Mouse (Mus musculus): Measurements from ENCODE around the gene Gm47289.

The Gm47289 gene

DNA sequence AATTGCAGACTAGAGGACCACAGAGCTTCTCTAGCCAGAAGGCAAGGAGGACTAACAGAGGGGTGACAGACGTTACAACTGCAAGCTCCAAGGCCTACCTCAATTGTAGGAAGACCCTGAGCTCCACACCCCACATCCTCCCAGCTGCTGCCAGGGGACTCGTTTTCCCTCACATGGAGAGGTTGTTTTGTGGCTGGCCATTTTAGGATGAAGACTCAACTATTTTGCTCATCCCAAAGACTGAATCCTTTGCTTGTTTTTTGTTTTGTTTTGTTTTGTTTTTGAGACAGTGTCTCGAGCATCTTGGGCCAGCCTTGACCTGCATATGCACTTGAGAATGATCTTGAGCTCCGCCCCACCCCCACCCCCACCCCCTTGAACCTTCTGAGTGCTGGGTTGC lies at the start of gene Gm47289:
Gene Gm47289, plus strand, starts transcription at position 301 of the 400 bp plus-strand sequence.
- DNase-seq (ENCODE audit: low read depth) = no peak

DNA sequence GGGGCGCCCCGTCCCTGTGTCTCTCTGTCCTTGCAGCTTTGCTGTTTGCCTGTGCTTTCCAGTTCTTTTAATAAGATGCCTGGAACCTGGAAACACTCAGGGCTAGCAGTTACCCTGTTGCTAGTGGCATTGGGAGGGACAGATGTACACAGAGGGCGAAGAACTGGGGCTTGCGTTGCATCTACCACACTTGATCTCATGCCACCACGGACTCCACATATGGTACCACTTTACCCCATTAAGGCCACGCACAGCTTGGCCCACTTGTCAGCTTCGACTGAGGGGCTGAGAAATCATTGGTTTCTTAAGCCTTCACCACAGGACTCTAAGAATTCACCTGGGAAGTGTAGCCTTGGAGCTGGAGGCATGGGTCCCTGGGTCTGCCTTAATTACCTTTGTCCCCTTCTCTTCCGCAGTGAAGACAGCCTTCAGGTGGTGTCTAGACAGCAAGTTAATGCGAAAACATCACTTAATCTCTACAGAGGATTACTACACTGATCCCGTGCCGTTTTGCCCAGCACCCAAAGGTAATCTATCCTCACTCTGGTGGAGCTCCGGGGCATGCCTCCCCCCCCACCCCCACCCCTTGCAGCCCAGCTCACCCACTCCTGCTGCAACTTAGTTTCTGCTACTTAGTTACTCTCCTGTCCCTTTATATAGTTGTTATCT lies 49.1 kb upstream of the Gm47289 start:
- no peak for DNase-seq (ENCODE audit: low read depth)

DNA sequence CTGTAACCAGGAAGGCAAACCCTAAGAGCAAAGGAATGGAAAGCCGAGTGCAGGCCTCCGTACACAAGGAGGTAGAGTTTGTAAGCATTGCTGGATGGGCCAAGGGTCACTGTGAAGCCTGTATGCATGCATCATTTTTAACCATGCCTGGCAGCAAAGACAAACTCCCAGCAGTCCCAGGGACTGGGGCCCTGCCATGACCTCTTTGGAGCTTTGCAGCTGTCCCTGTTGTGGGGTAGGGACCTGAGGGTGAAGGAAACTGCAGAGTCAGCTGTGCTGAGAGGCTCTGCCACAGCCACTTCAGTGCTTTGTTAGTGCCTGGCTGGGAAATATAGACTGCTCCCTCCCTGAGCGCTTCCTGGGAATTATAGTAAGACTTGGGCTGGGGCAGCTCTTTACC lies 48.3 kb upstream of the Gm47289 start:
- no peak for DNase-seq (ENCODE audit: low read depth)

DNA sequence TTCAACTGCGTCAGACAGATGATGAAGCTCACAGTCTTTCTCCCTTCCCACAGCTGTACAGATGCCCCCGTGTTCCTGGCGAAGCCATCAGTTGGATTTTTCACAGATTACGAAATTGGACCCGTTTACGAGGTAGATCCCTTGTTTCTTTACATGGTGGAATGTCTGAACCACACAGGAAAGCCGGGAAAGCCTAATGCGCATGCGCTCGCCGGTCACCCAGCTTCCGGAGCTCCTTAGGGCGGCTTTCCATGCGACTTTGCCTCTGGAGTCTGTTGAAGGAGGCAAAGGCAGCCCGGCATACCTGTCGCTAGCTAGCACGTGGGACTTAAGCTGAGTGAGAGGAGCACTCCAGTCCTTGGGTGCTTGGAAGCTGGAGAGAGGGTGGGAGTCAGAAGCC lies 44.0 kb upstream of the Gm47289 start:
- no peak for DNase-seq (ENCODE audit: low read depth)

DNA sequence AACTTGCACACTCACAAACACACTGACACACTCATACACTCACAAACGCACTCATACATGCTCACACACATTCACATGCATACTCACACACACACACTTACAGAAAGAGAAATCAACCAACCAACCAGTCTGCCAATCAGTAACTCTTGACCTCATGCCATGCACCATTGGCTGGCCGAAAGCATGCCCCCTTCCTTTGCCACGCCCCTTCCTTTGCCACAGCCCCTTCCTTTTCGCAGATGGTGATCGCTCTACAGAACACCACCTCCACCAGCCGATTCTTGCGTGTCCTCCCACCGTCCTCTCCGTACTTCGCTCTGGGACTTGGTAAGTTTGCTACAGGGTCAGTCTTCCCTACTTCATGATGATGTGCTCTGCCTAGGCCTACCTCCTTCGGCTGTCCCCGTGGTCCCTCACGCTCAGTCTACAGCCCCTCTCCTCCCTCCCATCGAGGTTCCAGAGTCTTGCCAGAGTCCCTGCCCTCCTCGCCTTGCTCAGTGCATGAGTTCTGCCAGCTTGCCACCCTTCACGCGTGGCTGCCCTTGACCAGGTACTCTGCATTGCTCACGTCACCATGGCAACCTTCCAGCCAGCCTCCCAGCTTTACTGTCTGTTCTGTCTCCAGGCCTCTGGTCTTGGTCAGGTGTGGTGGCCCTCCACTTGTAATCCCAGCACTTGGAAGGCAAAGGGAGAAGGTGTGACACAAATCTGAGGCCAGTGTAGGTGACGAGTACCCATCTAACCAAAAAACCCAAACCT lies 39.4 kb upstream of the Gm47289 start:
- DNase-seq (ENCODE audit: low read depth) = no peak

DNA sequence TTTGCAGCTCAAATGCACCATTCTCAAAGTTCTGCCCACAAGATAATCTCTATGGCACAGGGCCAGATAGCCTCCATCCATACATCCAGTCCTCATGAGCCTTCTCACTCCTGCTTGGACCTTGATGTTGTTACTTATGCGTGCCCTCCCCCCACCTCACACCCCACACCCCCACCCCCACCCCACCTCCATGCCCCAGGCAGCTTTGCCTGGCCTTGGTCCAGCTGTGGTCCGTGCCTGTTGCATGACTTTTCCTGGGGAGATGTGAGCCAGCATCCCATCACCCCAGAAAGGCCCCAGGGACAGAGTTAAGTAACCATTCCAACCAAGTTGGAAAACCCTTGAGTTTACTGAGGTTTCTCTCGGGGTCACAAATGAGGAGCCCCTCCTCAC lies 38.8 kb upstream of the Gm47289 start:
- DNase-seq (ENCODE audit: low read depth) = no peak

DNA sequence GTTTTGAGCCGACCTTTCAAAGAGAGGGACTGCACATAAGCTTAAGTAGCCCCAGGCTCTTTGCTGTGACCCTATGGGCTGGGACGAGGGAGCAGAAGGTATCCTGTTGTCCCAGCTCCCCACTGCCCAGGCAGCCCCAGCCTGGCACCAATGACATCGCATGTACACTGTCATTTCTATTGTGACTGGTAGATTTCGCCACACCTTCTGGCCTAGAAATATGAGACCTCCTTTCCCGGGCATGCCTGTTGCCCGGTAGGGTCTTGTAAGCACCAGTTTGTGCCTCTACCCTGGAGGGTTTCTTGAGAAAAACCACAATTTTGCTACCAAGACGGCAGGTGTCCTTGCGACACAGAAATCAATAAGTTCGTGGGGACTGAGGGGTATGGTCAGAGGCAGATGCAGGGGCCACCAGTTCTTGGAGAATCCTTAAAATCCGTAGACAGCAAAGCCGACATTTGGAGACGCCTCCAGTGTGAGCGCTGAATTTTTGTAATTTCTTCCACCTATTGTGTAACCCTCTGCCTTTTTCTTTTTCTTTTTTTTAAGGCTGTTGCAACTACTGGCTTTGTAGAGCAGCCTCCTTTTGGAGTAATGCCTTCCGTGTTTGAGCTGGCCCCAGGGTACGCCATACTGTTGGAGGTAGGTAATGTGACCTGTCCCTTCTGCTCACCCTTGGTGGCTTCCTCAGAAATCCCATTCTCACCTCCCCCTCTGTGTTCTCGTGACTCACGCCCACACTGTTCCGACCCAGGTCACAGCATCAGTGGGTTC lies 36.2 kb upstream of the Gm47289 start:
- DNase-seq (ENCODE audit: low read depth) = no peak

DNA sequence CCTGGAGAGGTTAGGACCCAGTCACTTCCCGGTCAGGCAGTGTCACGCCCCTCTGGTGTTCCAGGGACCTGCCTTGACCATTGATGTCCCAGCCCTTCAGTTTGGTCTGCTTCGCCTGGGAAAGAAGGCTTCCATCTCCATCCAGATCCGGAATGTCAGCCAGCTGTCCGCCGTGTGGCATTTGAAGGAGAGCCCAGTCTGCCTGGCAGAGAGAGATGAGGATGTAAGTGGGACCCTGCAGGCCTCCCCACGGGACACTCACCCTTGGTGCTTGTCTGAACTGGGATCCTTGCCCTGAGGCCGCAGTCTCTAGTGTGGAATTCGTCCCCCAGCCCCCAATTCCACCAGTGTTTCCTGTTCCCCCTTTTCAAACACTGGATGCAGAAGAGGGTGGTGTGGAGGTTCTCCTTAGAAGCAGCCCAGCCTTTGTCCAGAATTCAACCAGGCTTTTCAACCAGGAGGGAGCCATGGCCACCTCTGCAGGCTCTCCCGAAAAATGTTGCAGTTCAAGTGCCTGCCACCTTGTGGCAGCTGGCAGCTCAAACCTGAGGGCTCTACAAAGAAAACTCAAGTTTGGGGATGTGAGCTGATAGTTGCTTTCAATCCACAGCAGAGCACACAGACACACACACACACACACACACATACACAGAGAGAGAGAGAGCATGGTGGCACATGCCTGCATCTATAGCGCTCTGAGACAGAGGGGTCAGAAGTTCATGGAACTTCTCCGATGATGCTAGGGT lies 30.4 kb upstream of the Gm47289 start:
- no peak for DNase-seq (ENCODE audit: low read depth)

DNA sequence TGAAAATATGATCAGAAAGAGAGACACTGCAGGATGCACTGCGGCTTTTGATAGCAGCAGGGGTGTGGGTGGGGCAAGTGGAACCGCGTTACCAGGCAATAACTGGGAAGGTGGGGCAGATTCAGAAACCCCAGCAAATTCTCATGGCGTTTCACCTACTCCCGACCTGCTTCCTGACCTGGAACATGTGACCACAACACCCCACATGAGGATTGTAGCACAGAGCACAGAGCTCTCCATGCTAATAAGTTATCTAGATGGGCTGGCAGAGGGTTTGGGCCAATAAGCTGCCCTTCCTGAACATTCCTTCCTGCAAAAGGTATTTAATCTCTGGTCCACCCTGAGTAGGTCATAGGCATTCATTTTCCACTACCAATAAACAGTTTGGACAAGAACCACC lies 28.3 kb upstream of the Gm47289 start:
- DNase-seq (ENCODE audit: low read depth) = no peak

DNA sequence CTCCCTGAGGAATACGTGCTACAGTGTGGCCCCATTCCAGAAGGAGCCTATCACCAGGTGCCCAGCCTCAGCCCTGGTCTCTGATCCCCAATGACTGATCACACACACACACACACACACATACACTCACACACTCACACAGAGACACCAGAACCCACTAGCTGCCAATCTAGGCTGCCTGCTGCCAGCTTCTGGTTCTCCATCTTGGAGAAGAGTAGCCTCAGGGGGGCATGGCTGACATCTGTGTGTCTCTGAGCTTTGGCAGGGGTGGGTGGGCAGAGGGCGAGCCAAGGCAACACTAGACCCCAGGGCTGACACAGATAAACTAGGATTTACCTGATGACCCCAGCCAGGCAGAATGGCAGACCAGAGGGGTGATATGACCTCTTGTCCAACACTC lies 20.1 kb upstream of the Gm47289 start:
- no peak for DNase-seq (ENCODE audit: low read depth)

DNA sequence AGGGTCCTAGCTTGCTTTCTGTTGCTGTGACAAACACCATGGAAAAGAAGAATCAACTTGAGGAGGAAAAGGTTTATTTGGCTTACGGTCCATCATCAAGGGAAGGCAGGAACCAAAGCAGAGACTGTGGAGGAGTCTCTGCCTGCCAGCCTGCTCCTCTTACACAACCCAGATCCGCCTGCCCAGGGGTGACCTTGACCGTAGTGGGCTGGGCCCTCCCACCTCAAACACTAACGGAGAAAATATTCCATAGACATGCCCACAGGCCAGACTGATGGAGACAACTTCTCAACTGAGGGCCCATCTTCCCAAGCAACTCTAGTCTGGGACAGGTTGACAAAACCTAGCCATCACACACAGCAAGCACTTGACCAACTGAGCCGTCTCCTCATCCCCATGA lies 16.9 kb upstream of the Gm47289 start:
- DNase-seq (ENCODE audit: low read depth) = no peak

DNA sequence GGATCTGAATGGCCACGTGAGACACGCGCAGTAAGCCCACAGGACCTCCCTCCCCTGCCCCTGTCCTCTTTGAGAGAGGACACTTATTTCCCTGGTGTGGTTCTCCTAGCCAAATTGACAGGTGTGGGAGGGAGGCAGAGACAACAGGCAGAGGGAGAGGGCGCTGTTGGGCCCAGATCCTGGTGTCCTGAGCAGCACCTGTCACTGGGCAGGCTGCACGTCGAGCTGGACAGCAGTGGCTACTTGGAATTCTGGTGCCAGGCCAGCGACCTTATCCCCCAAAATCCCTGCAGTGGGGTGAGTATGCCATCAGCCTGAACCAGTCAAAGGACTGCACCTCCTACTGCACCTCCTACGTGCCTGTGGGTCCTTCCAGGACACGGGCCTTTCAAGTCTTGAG lies 15.6 kb upstream of the Gm47289 start:
- DNase-seq (ENCODE audit: low read depth) = no peak

DNA sequence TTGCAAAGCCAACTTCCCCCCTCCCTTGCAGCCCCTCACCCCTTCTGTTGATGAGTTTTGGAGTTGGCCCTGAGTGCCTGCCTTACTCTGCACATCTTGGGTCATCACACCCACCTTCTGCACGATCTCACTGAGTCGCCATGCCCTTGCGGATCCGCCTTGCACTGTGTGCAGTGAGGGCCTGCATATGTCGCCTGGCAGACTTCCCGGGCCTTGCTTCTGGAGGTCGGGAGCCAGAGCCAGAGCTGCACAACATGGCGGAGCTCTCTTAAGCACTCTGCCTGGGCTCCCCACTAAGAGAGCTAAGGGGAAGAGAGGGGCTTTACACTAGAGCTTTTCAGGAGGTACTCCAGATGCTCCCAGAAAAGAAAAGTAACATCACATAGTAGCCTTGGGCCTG lies 14.3 kb upstream of the Gm47289 start:
- DNase-seq (ENCODE audit: low read depth) = no peak

DNA sequence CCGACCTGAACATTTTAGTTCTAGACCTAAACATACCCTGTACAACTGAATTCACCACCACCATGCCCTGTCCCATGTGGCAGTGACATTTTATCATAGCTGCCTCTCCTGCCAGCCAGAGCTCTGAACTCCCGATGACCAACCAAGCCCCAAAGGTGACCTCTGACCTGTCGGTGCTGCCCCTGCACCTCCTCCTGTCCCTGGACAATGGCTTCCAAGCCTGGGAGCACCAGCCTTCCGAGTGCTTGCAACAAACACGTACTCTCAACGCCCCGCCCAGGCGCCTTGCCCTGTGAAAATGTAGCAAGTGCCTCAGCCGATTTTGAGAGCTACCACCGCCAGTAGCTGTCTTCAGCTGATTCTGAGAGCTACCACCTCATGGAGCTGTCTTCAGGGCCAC lies 13.8 kb upstream of the Gm47289 start:
- DNase-seq (ENCODE audit: low read depth) = no peak

DNA sequence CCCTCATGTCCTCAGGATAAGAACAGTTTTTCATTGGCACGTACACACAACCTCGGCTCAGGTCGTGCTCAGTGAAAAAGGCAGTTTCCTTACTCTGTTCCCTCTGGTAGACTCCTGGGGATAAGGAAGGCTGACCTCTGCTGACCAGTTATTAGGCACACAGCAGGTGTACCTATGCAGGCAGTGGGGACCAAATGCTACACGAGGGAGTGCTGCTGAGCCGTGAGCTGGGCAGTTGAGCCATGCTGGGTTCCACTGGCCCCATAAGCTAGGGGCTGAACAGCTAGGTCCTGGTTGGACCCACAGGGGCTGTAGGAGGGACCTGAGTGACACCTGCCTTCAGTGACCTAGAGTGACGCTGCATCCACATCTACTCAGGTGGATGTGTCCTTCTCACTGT lies 13.3 kb upstream of the Gm47289 start:
- DNase-seq (ENCODE audit: low read depth) = no peak

DNA sequence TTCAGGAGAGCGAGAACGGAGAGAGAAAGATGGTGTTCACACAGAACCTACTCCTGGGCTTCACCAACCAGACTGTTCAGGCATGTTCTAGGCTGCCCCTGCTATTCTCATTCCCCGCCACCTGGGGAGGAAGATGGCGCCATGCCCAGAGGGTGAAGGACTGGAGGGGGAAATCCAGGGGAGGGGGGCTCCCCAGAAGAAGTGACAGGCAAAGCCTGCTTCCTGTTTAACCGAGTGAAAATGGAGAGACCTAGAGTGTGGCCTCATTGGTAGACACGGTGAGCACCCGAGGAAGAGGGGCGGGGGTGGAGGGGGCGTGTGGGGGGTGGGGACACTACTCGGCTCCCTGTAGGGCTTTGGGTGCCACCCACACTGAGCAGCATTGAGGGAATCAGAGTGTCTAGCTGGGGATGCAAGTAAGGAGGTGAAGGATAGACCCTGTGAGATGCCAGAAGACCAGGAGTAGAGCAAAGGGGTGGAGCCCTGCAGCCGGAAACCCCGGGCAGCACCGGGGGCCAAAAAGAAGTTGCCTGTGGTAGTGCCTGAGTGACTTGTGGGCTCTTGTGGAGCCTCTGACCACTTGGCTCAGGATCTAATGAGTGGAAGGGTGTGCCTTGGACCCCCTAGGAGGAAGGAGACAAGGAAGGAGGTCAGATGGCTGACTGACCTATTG lies 12.7 kb upstream of the Gm47289 start:
- DNase-seq (ENCODE audit: low read depth) = no peak

DNA sequence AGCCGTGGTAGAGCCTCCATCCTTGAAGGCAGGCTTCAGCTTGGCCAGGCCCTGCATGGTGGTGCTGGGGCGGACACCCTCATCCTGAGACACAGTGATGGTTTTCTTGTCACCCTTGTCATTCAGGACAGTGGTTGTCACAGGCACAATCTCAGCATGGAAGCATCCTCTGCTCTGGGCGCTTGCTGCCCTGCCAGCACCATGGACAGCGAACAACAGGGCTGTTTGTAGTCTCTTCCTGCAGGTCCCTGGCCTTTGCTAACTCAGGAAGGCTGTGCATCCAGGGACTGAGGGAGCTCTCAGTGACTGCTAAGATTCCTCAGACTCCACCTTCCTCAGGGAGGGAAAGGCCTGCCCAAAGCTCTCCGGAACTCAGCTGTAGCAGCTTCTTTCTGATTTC lies 9.4 kb upstream of the Gm47289 start:
- peak; percentile 6 for DNase-seq (ENCODE audit: low read depth)

DNA sequence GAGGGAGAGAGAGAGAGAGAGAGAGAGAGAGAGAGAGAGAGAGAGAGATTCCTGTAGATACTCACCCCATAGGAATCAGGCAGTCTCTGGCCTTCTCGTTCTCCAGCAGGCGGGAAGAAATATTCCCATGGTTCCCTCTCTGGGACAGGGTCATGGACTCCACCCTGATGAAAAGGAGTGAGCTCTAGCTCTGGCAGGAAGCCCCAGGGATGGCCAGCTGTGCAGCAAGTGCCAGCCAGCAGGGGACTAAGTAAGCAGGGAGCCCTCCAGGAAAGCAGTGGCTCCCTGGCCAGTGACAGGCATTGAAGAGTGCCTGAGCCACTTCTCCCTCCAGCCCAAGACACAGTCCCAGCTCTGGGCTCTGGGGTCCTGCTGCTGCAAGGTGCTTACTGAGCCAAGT lies 7.2 kb upstream of the Gm47289 start:
- no peak for DNase-seq (ENCODE audit: low read depth)

DNA sequence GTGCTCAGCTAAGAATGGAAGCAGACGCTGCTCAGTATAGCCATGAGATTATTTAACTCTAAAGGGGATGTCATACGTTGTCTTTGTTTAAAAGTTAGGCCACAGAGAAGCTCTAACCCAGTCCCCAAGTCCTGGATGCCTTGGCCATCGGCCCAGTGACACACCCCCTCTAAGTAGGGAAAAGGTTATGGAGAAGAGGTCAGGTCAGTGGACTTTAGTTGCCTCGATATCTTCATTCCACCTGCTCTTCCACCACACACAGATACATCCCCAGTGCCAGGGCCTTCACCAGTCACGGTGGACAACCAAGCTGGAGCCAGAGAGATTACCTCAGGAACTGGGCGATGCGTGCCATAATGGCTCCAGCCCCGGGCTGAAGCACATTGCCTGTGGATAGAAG lies 3.5 kb upstream of the Gm47289 start:
- DNase-seq (ENCODE audit: low read depth) = no peak

DNA sequence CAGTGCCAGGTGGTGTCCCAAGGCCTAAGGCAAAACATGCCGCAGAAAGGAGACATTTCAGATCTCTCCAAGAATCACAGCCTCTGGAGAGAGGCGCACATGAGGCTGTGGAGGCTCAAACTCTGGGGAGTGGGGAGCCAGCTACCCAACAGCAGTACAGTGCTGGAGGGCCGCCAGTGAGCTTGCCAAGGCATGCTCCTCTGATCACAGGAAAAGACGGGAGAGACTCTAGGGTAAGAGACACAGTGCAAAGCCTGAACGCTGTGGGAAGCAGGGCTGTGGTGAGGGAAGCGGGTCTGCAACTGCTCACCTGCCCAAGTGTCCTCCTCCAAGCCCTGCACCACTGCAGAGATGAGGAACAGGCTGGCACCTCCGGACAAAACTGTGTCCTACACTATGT lies 3.1 kb upstream of the Gm47289 start:
- no peak for DNase-seq (ENCODE audit: low read depth)

DNA sequence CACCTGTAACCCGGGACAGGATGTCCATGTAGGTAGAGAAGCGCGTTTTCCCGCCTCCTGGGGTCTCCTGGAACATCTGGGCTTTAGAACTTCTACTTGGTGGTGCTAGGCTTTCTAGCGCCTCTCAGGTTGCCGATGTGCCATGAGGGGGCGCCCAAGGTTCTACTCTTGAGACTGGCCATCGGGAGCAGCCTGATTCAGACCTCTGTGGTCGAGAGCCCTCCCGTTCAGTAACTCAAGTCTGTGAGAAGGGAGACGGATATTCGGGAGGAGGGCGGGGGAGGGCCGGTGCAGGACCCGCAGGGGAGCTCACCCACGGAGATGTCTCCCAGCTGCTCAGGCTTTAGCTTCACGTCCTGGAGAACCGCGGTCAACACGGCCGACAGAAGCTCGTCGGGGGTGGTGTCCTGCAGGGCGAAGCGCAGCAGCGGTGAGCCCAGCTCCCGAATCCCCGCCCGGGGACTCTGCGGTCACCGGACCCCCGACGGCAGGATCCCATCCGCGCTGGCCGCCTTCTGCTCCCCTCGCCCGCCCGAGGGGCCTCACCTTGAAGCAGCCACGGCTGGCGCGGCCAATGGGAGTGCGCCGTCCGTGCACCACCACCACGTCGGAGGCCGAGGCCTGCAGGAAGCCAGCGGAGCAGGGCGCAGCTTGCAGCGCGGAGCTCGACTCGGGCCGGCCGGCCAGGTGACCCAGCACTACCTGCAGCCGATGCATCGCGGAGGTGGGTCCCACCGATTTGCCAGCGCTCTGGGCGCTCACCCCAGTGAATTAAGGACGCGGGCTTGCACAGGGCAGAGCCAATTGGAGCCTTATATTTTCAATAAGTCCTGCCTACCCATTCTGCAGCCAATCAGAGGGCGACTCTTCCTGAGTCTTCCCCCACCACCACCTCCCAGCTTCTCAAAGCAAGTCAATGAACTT lies 2.4 kb upstream of the Gm47289 start, which contains the start of gene Acaa1b:
Gene Acaa1b, minus strand, starts transcription at position 816 of the 924 bp plus-strand sequence.
- DNase-seq (ENCODE audit: low read depth) = peak; percentile 22
